Mouse (Mus musculus): ENCODE results near the gene Amn1.

DNA sequence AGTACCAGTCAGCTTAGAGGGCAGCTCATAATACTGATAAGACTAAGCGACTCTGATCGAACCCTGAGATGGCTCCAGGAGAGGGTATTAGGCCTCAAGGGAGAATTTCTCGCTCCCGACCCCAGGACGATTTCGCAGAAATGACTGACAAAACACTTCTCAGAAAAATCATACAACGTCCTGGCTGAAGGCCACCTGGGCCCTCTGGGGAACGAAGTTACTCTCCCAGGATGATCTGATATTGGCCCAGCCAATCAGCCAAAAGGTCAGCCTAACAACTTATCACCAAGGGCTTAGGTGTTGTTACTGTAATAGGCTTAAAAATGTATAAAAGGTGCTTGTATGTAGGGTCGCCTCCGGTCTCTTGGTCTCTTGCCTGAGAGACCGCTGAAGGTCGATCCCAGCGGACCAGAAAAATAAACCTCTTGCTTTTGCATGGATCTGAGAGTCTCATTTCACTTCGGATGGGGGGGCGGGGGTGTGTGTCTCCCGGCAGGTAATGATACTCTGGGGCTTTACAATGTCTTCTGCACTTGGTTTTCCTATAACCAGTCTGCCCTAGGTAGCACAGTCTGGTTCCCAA, 919 bp upstream of the Amn1 start:
- TF ChIP-seq CTCF (IDR thresholded peaks at IDR 0.05; ENCODE audit: low read depth), result no peak
- no peak for TF ChIP-seq EP300 (IDR thresholded peaks at IDR 0.05; ENCODE audit: low read depth)
